Comparison of ENCODE assay signal across 7 mouse cellular contexts in the genomic region with DNA sequence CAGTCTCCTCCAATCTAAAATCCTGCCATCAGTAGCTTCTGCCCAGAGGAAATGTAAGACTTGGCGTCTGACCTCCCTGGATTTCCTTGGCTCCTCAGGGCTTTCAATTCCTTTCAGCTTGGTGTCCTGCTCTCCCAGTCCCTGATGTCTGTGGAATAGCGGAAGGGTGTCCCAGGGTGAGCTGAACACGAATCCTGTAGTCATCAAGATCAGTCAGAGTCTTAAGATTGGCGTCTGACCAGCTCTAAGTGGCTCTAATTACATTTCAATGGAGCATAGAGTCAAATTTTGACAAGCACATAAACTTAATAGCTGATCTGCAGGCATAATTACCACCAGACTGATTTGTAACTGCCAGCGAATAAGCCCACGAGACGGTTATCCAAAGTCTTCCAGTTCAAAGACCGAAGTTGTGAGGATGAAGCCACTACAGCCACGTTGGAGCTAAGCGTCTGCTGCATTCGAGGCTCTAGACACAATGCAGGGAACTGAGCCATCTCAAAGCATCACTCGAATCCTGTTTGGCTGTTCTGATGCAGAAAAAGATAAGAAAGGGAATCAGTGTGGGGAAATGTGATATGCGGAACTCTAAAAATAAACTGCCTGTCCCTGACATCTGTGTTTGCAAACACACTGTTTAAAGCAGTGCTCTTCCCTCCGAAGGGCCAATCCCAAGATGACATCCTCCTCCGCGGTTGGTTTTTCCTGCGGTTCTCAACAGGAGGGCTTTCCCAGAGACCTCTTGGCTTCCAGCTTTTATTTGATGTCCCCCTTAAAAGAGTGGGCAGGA.
DNase-seq lines count a peak whose midpoint lies in the region; ATAC-seq and TF ChIP-seq lines count a peak whose summit lies in the region.

No protein-coding gene starts in this region.

- no peak for TF ChIP-seq CTCF in embryonic fibroblast, embryonic 13.5 days (IDR thresholded peaks at IDR 0.05; ENCODE audit: borderline replicate concordance, insufficient read depth, low read length)
- TF ChIP-seq CTCF in hindbrain, postnatal 0 days (IDR thresholded peaks at IDR 0.05; ENCODE audit: low read depth): no peak
- TF ChIP-seq CTCF in liver, embryonic 14.5 days (IDR thresholded peaks at IDR 0.05; ENCODE audit: low read depth): no peak

- H3K27me3 ChIP-seq in hindbrain, postnatal 0 days (ENCODE audit: insufficient read depth, low read length): no peaks in the 10 kb centered on the region
- peaks cover 6% of the 10 kb centered on the region; the same call in 1 of the 2 replicates for H3K27me3 ChIP-seq in liver, embryonic 14.5 days (ENCODE audit: control insufficient read depth, insufficient read depth, low read length)
- H3K27me3 ChIP-seq in stomach, embryonic 15.5 days (replicated peaks): no peaks in the 10 kb centered on the region

- H3K36me3 ChIP-seq in hindbrain, postnatal 0 days (ENCODE audit: insufficient read depth, low read length): no peaks in the 10 kb centered on the region
- H3K36me3 ChIP-seq in liver, embryonic 14.5 days (replicated peaks; ENCODE audit: control insufficient read depth, insufficient read depth, low read depth): no peaks in the 10 kb centered on the region
- H3K36me3 ChIP-seq in stomach, embryonic 15.5 days: no peaks in the 10 kb centered on the region

- peak overlapping the region; percentile 99 for H3K27ac ChIP-seq in brown adipose tissue, adult 24 weeks (replicated peaks; ENCODE audit: low read depth, low read length)
- H3K27ac ChIP-seq in embryonic fibroblast, embryonic 13.5 days (ENCODE audit: insufficient read depth, low read length): no peak overlapping the region
- H3K27ac ChIP-seq in hindbrain, postnatal 0 days: peak overlapping the region; percentile 42
- H3K27ac ChIP-seq in liver, embryonic 14.5 days: no peak overlapping the region
- H3K27ac ChIP-seq in stomach, embryonic 15.5 days: peak overlapping the region; percentile 13; the same call in 1 of the 2 replicates

- peak; percentile 15; the same call in 1 of the 2 replicates for ATAC-seq in hindbrain, postnatal 0 days
- ATAC-seq in liver, embryonic 14.5 days (ENCODE audit: insufficient read depth): no peak
- ATAC-seq in stomach, embryonic 15.5 days (ENCODE audit: insufficient read depth, low FRiP score, low read depth): no peak

- no peaks in the 10 kb centered on the region for H3K9me3 ChIP-seq in hindbrain, postnatal 0 days (ENCODE audit: low read length)
- H3K9me3 ChIP-seq in liver, embryonic 14.5 days (ENCODE audit: control insufficient read depth, low read length): no peaks in the 10 kb centered on the region
- no peaks in the 10 kb centered on the region for H3K9me3 ChIP-seq in stomach, embryonic 15.5 days

- peaks cover 18% of the 10 kb centered on the region for H3K4me1 ChIP-seq in brown adipose tissue, adult 24 weeks (ENCODE audit: control insufficient read depth, insufficient read depth, insufficient read length, low read length)
- H3K4me1 ChIP-seq in embryonic fibroblast, embryonic 13.5 days (ENCODE audit: control insufficient read depth, insufficient read depth, low read length): no peaks in the 10 kb centered on the region
- H3K4me1 ChIP-seq in hindbrain, postnatal 0 days (ENCODE audit: insufficient read depth, low read length): no peaks in the 10 kb centered on the region
- peaks cover 0 to 15% of the 10 kb centered on the region in 2 experiments; a peak in 3 of 4 replicates for H3K4me1 ChIP-seq in liver, embryonic 14.5 days (replicated peaks; ENCODE audit: control insufficient read depth in 2 of 2, insufficient read depth in 2 of 2, low read length in 1 of 2)
- H3K4me1 ChIP-seq in stomach, embryonic 15.5 days: peaks cover 9% of the 10 kb centered on the region

- no peak for TF ChIP-seq EP300 in liver, embryonic 14.5 days (IDR thresholded peaks at IDR 0.05; ENCODE audit: low read depth)

- TF ChIP-seq POLR2A in embryonic fibroblast, embryonic 13.5 days (IDR thresholded peaks at IDR 0.05; ENCODE audit: low read depth, low read length): no peak

- peak; percentile 23 for DNase-seq in hindbrain, postnatal 0 days (ENCODE audit: low spot score)
- no peak for DNase-seq in liver, embryonic 14.5 days (ENCODE audit: low read depth in 3 of 3, low spot score in 3 of 3)
- DNase-seq in layer of hippocampus, postnatal 25 days (ENCODE audit: extremely low spot score in 1 of 2, low spot score in 1 of 2): no peak
- DNase-seq in layer of hippocampus, adult 8-10 months (ENCODE audit: low spot score in 2 of 2): no peak

- H3K4me3 ChIP-seq in brown adipose tissue, adult 24 weeks (ENCODE audit: insufficient read depth, low read depth, low read length): peak overlapping the region; percentile 44
- 0 out of 2 replicates have a peak overlapping the region, but pooled peaks have one; percentile 2 for H3K4me3 ChIP-seq in embryonic fibroblast, embryonic 13.5 days (ENCODE audit: insufficient read depth, low read length)
- no peak overlapping the region for H3K4me3 ChIP-seq in hindbrain, postnatal 0 days (ENCODE audit: low read length)
- peak overlapping the region in 1 of 2 experiments; percentile 23; a peak in 2 of 4 replicates for H3K4me3 ChIP-seq in liver, embryonic 14.5 days (ENCODE audit: insufficient read depth in 1 of 2, low read depth in 2 of 2, low read length in 2 of 2)
- peak overlapping the region; percentile 23 for H3K4me3 ChIP-seq in stomach, embryonic 15.5 days (replicated peaks)

- H3K9ac ChIP-seq in hindbrain, postnatal 0 days (replicated peaks; ENCODE audit: low read length): no peak overlapping the region
- no peak overlapping the region for H3K9ac ChIP-seq in liver, embryonic 14.5 days (replicated peaks)
- H3K9ac ChIP-seq in stomach, embryonic 15.5 days: no peak overlapping the region

- H3K4me2 ChIP-seq in hindbrain, postnatal 0 days (ENCODE audit: low read depth, low read length): peak overlapping the region; percentile 11
- peak overlapping the region; percentile 50 for H3K4me2 ChIP-seq in liver, embryonic 14.5 days (ENCODE audit: low read depth)
- H3K4me2 ChIP-seq in stomach, embryonic 15.5 days: peak overlapping the region; percentile 51

- WGBS in hindbrain, postnatal 0 days: 59% methylated on average over 17 of the region's 17 CpGs
- 20% methylated on average over 17 of the region's 17 CpGs for WGBS in liver, embryonic 14.5 days (ENCODE audit: insufficient replicate concordance)
- WGBS in stomach, embryonic 15.5 days: 49% methylated on average over 17 of the region's 17 CpGs

Comparison
In these comparisons a context has a peak if more than half of its experiments do, and no peak if none do; other contexts are left out.
1. H3K27ac ChIP-seq: peak in brown adipose tissue, adult 24 weeks (single experiment), hindbrain, postnatal 0 days (single experiment) and stomach, embryonic 15.5 days (single experiment); none in embryonic fibroblast, embryonic 13.5 days (single experiment) and liver, embryonic 14.5 days (single experiment).
2. Peak in every context shown above with its lines, with median percentiles within 50 percentile points of each other: H3K4me2 ChIP-seq.